Mouse (Mus musculus) thymus, postnatal 36 days (tissue): Measurements from ENCODE around the gene Polr1e.
"Not testable (repeated sequence)": the region's sequence is repeated elsewhere in the genome, so short reads cannot be mapped to it uniquely, and the experiment has no call there.

Experiments used
- DNase-seq, 2 experiments: peaks; one replicate each; pipeline ENCODE4 v3.0.0; 2022; ENCODE audit warnings: mixed read lengths in 2 of 2

Gene Polr1e

DNA sequence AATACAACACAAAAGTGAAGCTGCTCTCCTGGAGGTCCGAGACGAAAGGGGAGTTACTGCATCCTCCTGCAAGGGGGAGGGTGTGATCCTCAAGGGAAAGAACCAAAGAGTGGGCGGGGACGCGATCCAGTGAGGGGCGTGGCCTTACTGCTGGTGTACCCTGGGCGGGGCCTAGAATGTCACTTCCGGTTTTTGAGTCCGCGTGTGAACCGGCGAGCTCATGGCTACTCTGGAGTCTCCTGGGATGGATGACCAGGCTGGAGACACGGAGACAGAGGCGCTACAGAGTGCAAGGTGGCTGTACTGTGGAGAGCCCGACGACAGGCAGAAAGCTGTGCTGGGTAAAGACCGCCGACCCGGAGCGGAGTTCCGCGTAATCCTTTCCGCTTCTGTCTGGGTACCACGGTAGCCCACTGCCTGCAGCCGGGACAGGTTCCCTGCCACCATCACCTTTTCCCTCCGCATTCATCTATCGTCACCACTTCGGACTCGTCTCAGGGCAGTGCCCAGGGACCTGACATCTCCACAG lies at the start of gene Polr1e:
Gene Polr1e (plus strand): TSS at position 132 of the 529 bp plus-strand sequence.
- DNase-seq: peak; percentile 92 to 94

DNA sequence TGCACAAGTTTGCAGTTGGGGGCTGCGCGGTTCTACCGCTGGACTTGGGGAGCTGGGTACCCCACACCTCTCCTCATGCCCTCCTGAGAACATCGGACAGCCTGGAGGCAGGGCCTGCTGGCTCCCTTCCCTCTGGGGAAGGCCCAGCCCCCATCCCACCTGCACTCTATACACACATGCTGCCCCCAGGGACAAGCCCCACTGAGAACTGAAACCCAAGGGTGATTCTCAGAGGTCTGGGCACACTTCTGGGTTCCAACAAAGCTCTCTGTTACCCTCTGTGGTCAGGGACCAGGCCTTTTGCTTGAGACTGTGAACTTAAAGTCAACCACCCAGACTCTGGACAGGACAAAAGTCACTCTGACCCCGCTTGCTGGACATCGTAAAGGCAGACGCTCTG lies 48.3 kb upstream of the Polr1e start:
- DNase-seq: no peak

DNA sequence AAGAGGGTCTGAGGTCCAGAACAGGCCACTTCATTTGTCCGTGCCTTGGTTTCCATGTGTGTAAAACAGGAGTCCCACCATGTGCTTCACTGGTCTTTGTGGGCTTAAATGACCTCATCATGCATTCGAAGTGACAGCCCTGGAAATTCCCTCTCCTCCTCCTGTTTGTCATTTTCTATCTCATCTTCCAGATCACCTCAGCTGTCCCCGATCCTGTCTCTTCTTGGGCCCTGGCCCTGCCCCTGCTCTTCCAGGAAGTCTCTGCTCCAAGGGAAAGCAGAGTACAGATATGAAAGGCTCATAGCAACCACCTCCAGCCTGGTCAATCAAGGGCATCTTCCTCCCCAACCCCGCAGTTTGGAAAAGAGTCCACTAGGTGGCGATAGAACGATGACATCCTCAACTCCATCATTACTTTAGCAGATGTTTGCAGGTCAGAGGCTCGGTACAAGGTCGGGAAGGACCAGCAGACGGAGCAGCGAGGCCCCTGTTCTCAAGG lies 47.7 kb upstream of the Polr1e start:
- peak; percentile 22 to 35 for DNase-seq

DNA sequence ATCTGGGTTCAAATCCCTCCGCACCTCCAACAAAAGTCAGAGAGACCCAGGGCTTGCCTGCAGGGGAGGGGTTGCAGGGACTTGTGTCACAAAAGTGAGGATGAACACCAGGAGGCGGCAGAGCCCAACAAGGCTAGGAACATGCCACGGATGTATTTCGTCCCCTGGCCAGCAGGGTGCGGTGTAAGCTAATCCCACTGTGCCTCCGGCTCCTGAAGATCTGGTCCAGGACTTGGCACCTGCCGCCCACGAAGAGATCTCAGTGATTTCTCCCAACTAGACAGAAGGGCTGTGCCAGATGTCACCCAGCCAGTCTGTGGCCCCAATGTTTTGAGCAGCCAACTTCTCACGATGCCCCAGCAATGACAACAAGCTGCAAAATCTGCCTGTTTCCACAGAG lies 44.9 kb upstream of the Polr1e start:
- peak; percentile 89 to 93 for DNase-seq

DNA sequence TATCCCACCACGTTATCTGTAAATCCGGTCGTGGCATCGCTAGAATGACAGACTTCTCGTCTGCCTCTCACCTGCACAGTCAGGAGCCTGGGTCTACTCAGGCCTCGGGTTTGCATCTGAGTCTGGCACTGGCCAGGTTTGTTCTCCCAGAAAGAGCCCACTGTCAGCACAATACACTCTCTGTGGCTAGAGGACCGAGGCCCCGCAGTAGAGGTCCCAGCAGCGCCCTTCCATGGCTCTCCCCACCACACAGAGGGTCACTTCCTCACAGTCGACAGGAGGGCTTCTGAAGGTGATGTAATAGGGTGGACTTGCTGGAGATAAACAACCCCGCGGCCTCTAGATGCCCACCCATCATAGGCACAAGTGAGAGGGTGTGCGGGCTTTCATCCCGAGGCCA lies 44.5 kb upstream of the Polr1e start:
- DNase-seq: no peak

DNA sequence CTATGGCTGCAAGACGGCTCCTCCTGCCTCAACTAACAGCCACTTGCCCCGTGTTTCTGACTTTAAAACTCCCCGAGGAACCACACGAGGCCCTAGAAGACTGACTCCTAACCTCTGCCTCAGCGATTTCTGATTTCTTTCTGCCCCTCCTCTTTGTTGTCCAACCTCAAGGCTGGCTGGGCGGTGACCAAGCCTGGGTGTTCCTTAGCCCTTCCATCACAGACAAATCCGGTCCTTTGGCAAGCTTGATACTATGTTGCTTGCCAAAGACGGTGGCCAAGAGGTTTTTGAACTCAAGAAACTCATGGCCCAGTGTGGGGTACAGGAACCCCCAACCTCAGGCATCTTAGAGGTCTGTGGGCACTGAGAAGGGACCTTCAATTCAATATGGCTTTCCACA lies 44.1 kb upstream of the Polr1e start:
- DNase-seq: no peak

DNA sequence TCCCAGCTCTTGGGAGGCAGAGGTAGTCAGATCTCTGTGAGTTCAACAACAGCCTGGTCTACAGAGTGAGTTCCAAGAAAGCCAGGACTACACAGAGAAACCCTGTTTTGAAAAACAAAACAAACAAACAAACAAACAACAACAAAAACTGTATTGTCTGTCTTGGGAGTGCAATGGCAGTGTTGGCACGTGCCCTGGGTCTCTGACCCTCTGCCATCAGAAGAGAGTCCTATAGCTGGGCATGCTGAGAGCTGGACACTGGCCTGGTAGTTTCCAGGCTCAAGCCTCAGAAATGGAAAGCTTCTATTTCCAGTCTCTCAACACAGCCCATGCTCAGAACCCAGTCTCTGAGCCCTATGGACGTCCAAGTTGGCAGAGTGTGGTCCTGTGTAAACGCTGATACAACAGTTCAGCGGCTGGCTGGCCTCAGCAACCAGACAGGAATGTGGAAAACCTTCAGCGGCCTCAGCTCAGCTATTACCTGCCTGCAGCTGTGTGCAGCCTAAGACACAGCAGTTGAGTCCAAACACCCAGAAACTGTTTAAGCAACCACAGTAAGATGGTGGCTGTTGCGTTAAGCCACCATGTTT lies 42.3 kb upstream of the Polr1e start:
- no peak for DNase-seq

DNA sequence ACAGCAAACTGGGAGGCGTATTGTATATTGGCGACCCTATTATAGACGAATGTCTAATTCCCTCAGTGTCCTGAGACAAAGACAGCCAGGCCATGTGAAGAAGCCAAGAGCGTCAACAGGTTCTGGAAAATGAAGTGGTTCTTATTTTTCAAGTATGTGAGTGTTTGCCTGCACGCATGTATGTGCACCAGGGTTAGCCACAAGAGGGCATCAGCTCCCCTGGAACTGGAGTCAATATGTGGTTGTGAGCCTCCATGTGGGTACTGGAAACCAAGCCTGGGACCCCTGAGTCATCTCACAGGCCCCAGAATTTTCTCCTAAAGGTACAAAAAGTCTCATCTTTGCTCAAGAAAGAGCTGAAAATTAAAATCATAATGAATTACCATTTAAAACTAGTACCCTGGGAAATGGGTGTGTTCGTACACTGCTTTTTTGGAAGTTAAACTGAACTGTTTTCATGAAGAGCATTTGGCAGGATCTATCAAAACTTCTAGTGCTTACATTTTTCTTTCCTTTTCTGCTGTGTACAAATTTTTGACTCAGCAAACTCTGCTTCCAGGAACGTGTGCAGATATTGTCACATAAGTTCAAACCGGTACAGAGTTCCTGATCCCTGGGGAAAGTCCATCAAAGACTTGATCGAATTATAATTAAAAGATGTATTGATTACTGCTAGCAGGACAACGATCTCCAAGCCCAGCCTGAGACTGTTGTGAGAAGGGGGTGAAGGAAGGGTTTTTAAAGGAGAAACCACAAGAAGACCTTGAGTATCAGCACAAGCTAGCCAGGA lies 41.3 kb upstream of the Polr1e start:
- no peak for DNase-seq

DNA sequence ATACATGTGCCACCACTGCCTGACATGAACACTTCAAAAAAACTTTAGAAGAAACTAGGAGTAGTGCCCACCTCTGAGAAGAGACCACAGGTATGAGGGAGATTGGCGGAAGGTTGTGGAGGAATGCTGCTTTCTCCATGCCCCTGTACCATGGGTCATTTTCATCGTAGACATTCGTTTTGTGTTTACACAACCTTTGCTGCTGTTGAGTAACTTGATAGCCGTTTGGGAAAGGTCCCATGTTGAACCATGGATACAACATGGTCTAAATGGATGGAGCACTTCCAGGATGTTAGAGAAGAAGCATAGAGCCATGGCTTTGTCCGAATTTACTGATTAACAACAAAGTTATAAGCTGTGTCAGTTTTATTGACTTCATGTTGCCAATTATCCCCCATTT lies 40.2 kb upstream of the Polr1e start:
- DNase-seq: no peak

DNA sequence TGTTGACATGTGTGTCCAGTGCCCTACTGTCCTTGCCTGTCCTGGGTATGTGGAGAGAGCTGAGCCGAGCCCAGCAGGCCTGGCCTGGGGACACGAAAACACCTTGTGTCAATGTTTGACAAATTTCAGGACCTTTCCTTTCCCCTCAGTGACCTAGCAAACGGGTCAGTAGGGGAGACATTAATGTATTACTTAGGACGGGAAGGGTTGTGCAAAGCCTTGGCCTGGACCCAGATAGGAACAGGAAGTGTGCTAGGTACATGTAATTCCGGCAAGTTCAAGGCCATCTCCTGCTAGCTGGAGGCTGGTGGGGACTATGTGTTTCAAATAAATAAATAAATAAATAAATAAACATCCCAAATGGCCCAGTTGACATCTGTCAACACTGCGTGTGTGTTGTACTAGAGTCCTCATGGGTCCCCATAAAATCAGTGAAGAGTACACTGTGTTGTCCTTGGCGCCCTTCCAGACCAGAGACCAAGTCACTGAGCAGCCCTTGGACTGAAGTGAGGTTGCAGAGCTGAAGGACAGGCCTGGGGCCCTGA lies 38.5 kb upstream of the Polr1e start:
- no peak for DNase-seq

DNA sequence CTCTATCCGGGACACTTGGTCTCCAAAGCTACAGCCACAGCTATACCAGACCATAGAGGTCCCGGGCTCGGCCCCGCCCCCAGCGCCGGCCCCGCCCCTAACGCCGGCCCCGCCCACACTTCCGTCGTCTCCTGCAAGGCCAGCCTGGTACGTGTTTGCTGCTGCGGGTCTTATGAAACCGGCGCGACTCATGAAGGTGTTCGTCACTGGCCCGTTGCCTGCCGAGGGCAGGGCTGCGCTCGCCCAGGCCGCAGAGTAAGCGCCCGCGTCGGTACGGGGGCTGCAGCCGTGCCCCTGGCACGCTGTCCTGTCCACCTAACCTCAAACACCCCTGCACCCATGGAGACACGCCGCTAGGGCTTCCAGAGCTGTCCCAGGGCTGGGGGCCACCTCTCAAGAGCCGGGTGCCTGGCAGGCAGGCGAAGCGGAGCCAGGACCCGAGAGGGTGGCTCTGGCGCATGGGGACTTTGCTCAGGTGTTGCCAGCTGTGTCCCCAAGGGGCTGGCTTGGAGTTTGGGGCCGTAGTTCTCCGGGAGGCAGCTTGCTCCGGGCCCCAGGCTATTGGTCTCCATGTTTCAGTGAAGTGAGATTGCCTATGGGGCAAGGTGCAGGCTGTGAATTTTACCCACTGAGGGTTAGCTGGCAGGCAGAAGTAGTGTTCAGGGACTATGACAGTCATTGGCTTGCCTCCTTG lies 37.0 kb upstream of the Polr1e start, which contains the start of gene Grhpr:
Gene Grhpr (plus strand): TSS at position 116 of the 694 bp plus-strand sequence.
- peak; percentile 81 to 82 for DNase-seq

DNA sequence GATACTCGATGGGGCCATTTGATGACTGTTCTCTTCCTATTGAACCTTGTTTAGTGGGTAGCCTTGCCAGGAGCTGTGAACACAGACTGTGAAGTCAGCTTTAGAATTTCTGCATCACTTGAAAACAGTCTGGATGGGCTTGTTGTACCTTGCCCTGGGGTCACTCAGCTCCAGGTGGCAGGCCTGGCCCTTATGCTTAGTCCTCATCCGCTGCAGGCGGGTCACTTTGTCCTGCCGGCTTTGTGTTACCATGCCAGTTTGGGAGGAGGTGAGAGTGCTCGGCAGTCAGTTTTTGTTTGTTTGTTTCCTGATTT lies 36.5 kb upstream of the Polr1e start:
- no peak for DNase-seq

DNA sequence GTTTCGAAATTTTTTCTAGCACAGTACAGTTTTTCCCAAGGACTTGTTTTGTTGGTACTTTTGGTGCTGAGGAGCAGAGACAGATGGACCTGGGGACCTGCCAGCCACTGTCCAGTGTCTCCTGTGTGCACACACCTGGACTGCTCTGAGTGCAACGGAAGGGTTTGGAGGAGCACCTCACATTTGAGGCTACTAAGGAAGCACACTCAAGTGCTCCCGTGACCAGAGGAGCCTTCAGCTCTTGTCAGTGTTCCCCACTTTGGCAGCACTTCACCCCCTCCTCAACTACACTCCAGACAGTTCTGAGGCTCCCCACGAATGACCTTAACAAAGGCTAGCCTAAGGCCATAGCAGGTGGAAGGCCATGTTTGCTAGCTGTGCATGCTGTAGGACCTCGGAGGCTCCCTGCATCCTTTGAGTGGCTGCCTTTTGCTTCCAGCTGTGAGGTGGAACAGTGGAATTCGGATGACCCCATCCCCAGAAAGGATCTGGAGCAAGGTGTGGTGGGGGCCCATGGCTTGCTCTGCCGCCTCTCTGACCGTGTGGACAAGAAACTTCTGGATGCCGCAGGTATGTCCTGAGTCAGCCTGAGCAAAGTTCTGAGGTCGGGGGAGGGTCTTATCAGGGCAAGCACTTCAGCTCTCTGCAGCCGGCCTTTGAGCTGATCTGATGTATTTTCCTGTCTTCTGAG lies 35.8 kb upstream of the Polr1e start:
- no peak for DNase-seq

DNA sequence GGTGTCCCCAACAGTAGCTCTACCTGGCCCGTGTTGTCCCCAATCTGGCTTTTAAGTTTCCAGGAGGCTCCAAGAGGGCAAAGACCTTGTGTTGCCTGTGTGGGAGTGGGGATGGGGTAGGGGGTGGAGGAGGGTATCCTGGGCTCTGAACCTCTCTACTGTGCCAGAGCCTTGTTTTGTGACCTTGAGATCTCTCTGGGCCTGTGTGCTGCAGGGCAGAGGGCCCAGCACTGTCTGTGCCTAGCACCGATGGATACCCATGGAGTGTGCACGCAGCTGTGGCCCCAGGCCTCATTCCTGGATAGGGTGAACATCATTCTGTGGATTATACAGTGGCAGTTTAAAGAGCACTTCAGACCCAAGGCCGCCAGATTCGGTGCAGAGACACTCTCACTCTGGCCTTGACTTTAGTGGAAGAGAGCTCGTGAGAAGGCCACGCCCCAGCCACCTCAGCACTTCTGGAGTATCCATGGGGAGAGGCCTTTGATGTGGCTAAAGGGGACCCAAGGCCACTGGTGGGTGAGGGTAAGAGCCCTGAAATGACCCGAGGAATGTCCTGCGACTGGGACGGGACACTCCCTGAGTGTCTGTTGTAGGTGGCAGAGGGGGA lies 35.1 kb upstream of the Polr1e start:
- no peak for DNase-seq

DNA sequence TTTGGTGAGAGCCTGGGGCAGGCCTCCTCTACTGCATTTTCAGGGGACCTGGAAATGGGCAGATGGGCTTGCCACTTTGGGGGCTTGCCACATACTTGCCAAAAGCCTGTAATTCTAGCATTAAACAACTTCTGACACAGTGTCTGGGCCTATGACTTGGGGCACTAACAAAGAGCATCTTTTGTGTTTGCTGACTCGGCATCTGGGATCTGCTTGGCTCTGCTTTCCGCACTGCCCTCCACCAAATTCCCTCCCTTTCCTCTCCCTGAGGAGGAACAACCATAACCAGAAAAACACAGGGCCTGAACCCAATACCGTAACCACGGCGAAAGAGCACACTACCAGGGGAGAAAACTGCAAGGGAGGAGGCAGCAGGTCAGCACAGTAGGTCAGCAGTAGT lies 27.8 kb upstream of the Polr1e start:
- DNase-seq: no peak

DNA sequence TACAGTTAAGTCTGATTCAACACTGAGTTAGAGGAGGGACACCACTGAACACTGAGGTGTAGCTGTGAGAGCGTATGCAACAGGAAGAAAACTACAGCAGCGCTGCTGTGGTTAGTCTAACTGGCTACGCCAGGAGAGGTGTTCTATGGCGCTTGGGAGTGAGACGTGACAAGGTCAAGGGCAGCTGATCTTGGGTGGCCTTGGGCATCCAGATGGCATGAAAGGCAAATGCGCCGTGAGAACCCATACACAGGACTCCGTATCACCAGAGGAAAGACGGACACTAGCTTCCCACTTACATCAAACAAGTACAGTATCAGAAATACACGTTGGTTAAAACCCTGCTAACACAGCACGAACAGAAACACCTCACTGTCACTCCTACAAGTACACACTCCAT lies 26.1 kb upstream of the Polr1e start:
- not testable (repeated sequence) for DNase-seq

DNA sequence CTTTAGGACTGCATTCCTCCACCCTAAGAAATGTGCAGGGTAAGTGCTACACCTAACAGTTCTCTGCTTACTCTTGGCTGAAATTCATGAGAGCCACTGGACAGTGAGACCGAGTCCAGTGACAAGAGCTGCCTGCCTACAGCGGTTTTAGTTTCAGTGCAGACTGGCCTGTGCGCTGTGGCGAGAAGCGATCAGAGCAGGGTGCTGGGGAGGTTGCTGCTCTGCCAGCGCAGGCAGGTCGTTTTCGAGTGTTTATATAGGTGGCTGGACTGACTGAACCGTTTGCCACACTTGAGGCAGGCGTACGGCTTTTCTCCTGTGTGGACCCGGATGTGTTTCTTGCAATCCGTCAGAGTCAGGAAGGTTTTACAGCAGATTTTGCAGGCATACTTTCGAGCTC lies 25.2 kb upstream of the Polr1e start:
- DNase-seq: not testable (repeated sequence)

DNA sequence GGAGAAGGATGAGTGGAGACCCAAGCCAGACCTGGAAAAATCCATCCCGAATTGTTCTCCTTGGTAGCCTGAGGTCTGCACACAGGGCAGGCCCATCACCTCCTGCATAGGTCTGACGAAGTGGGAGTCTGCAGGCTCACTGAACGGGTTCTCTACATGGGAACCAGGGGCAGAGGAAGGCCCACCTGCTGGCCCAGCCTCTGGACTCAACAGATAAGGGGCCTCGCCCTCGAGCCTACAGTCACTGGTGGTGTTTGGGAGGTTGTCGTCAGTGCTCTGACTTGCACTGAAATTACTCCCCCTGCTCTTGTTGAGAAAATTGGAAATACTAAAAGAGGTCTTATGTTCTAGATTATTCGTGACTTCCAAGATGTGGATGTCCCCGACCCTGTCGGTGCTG lies 24.5 kb upstream of the Polr1e start:
- DNase-seq: no peak

DNA sequence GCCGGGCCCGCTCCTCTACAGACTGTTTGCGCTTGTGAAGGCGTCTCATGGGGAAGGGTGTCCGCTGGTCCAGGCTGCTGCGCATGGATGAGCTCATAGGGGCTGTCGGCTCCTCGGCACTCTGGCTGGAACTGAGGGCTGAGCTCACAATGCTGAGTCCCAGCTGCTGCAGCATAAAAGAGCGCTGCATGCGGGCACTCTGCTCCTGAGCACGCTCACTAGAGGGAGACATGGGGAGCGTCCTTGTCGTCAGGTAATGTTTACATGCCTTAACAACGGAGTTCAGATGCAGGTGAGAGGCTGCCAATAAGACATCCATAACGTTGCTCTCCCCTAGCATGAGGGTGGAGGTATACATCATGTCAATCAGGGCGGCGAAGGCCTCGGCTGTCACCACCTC lies 23.6 kb upstream of the Polr1e start:
- no peak for DNase-seq

DNA sequence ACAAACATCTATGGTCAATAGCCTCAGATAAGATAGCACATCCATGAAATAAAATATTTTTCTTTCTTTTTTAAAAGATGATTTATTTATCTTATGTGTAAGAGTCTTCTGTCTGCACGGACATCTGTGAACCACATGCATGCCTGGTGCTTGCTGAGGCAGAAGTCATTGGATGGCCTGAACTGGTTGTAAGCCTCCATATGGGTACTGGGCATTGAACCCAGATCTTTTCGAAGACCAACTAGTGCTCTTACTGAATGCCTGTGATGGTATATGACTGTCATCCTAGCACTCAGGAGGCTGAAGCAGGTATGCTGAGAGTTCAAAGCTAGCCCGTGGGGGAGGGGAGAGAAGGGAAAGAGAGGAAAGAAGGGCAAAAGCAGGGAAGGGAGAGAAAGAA lies 20.3 kb upstream of the Polr1e start:
- no peak for DNase-seq

DNA sequence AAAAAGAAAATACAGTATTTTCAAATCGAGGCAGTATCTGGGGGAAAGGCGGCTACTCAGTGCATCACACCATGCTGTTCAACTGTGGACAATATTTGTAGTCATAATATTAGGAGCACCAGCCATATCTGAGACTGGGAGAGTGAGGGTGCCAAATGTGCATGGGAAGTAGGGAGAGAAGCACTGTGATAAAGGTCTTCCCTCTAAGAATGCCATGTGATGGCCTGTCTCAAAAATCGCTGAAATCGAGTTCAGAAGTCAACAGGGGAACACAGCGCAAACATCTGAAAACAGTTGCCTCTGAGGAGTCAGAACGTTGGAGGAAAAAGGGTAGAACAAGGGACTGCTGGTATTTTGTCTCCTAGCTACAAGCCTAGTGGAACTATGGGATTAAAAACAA lies 18.4 kb upstream of the Polr1e start:
- DNase-seq: no peak

DNA sequence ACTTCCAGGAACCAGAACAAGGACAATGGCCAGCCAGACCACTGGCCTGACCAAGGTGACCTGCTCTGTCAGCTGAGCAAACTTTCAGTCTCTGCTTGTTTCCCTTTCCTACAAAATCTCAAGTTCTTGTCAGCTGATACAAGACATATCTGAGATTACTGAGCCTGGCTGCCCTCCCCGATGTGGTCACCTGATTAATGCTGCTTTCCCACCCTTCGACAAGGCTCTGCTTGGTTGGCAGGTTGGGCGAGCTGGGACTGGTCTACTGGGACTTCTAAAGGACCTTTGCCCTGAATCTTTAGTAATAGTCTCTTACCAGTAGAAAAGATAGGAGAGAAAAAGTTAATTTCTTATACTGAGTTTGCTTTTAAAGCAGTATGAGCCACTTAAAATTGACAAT lies 12.9 kb upstream of the Polr1e start:
- DNase-seq: no peak
